Mouse (Mus musculus) ES-Bruce4 (cell line): ENCODE data around the gene Cdh11. TPM values are rescaled to one million over a fixed set of nuclear protein-coding genes. Genes with fewer than 3 reads are reported as not detected.

Experiments used
- H3K27ac ChIP-seq: 2 replicates; pipeline ENCODE4 v1.5.1; 2012; ENCODE audit warnings: low read length, inconsistent platforms; ENCODE audit not compliant: insufficient read depth
- H3K27me3 ChIP-seq: 2 replicates; pipeline ENCODE4 v1.6.1; 2012; ENCODE audit warnings: mild to moderate bottlenecking, low read length, inconsistent platforms; ENCODE audit not compliant: control insufficient read depth, poor library complexity, insufficient read depth, severe bottlenecking
- H3K36me3 ChIP-seq: 2 replicates; pipeline ENCODE4 v1.6.1; 2012; ENCODE audit warnings: inconsistent platforms, mild to moderate bottlenecking, low read length, moderate library complexity; ENCODE audit not compliant: control insufficient read depth, poor library complexity, insufficient read depth, severe bottlenecking
- H3K4me1 ChIP-seq: one replicate; pipeline ENCODE4 v1.8.1; 2011; ENCODE audit warnings: low read length; ENCODE audit not compliant: control insufficient read depth, insufficient read depth
- H3K4me3 ChIP-seq: 2 replicates; pipeline ENCODE4 v1.5.1; 2011; ENCODE audit warnings: low read depth, mild to moderate bottlenecking, low read length
- H3K9ac ChIP-seq: 2 replicates; pipeline ENCODE4 v1.6.1; 2012; ENCODE audit warnings: low read depth, mild to moderate bottlenecking, inconsistent platforms; ENCODE audit not compliant: poor library complexity, severe bottlenecking
- H3K9me3 ChIP-seq: replicated peaks from 2 replicates; pipeline ENCODE4 v1.6.1; 2012; ENCODE audit warnings: mild to moderate bottlenecking, low read length, inconsistent platforms; ENCODE audit not compliant: control insufficient read depth, poor library complexity, insufficient read depth, severe bottlenecking
- CTCF ChIP-seq: IDR thresholded peaks from one replicate; pipeline ENCODE4 v1.8.1; 2011; ENCODE audit warnings: low read depth, low read length
- EP300 ChIP-seq: IDR thresholded peaks from 2 replicates; pipeline ENCODE4 v1.6.1; 2011; ENCODE audit warnings: low read depth, low read length; ENCODE audit not compliant: insufficient read depth
- POLR2A ChIP-seq: IDR thresholded peaks from one replicate; pipeline ENCODE4 v1.8.1; 2011; ENCODE audit warnings: low read length; ENCODE audit not compliant: insufficient read depth
- polyA plus RNA-seq: library from polyadenylated mRNA; stranded (reverse); fragments of >200 nt; gene quantifications from 2 replicates; pipeline ENCODE4 v1.2.4, GENCODE M21; 2011; ENCODE audit warnings: low read depth; ENCODE audit not compliant: missing spikeins, insufficient read depth, insufficient read length

The Cdh11 gene
- 0.84 and 1.1 TPM in 2 replicates for polyA plus RNA-seq

DNA sequence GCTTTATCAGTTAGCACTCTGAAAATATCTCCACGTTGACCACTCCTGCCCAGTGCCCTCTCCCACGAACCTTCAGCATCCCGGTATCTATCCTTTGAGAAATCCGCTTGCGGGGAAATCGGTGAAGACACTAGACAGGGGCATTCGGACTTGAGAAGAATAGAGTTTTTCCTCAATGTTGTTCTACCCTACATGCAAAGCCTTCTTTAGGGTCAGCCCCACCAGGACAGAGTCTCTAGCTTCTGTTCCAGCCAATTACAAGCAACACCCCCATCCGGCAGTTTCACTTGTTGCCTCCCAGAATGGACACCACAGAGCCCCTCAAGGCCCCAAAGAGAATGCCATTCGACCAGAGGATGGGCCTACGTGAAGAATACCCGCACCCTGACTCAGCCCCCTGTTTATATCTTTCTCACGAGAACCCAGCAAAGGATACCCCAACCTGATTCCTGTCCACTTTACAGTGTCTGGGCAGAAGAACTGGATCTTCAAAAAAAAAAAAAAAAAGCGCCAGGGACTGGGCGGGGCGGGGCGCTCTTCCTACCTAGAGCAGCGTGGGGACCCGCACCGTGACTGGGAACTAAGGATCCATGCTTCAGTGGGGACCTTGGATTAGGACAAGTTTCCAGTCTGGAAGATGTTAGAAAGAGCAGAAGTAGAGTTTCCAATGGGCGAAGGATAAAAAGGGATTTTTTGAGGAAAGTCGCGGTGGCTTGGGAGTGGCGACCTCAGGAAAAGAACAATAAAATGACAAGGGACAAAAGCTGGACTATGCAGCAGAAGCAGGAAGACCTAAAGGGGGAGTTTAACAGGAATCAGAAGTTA is at the start of gene Cdh11:
Cdh11 (minus strand) TSS at position 51 of the 825 bp plus-strand sequence.
- H3K9me3 ChIP-seq, result no peaks in the 10 kb centered on the region
- no peak within 1 kb of the TSS for H3K27ac ChIP-seq
- no peaks in the 10 kb centered on the region for H3K36me3 ChIP-seq
- TF ChIP-seq POLR2A (no peak), CTCF (no peak), EP300 (no peak)
- H3K4me1 ChIP-seq, result no peaks in the 10 kb centered on the region
- H3K4me3 ChIP-seq, result peak within 1 kb of the TSS; percentile 50
- peak within 1 kb of the TSS; percentile 23 for H3K9ac ChIP-seq
- H3K27me3 ChIP-seq, result peaks cover 39% of the 10 kb centered on the region

DNA sequence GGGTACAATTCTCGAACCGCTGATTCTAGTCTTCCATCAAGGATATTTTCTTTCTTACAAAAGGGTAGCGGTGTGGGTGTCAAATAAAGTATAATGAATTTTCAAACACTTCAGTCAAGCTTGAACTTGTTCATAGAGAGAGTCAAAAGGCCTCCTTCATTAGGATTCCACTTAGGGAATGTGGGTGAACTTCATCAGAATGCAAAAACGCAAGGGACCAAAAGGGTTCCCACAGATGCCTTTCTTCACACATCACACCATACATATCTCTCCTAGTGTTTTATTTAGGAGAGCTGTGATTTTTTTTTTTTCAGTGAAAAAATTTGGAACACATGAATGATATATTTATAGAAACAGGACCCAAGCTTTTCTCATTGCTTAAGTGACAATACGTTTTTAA is 28.5 kb upstream of the Cdh11 start:
- Histone ChIP-seq H3K9ac (no peak overlapping the region), H3K27ac (no peak overlapping the region), H3K27me3 (no peaks in the 10 kb centered on the region), H3K4me1 (no peaks in the 10 kb centered on the region), H3K4me3 (no peak overlapping the region), H3K36me3 (no peaks in the 10 kb centered on the region), H3K9me3 (no peaks in the 10 kb centered on the region)
- TF ChIP-seq EP300 (no peak), CTCF (no peak), POLR2A (no peak)

DNA sequence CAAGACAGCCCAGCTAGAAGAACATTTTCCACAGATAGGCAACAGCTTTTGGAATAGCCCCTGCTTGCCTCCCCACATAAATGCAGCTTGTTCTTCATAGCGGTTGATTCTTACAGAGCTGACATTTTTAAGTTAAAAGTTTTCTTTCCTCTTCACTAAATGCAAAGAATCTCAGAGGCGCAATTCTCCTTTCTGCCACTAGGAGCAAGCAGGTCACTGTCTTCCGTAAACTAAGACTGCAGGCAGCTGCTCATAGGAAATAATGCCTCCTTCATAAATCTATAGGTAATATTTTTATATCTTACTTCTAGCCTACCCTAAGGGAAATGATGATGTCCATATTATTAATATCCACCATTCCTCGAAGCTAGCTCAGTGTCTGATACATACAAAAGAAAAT is 4.9 kb upstream of the Cdh11 start:
- Histone ChIP-seq H3K4me3 (no peak overlapping the region), H3K9ac (no peak overlapping the region), H3K27me3 (peaks cover 13% of the 10 kb centered on the region), H3K9me3 (no peaks in the 10 kb centered on the region), H3K36me3 (no peaks in the 10 kb centered on the region), H3K4me1 (no peaks in the 10 kb centered on the region), H3K27ac (no peak overlapping the region)
- TF ChIP-seq EP300 (no peak), CTCF (no peak), POLR2A (no peak)

DNA sequence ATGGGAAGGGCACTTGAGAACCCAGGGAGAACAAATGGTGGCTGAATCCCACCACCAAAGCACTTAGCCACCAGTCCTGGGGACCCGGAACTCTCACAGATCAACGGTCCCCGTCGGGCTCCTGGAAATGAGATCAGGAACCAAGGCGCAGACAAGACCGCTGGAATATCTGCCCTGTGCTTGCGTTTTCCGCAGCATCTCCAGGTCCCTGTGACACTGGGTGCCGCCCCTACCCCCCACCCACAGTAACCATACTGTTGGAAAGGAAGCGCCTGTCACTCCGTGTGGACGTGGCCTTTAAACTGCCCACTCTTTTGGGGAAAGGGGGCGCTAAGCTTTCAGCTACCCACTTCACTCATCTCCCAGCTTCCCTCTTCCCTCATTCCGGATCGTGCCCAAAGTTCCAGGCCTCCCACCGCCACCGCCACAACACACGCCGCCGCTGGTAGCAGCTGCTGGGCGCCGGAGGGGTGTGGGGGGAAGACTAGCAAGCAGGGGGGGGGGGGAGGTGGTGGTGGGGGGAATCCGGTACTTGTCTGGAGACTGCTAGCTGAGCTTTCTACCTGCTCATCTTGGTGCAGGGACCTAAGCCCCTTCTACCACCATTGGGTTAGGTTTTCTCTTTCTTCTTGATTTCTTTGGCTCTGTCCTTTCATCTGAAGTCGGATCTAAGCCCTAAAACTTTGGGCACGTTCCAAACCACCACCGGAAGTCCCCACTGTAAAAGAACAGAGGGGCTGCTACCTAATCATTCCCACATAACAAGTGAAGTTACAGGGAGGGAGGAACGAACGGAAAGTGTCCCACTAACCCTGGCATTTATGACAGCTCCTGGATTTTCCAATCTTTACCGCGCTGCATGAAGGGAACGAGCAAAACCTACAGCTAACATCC is 1.3 kb upstream of the Cdh11 start:
- H3K27ac ChIP-seq, result no peak overlapping the region
- H3K4me3 ChIP-seq, result 0 out of 2 replicates have a peak overlapping the region, but pooled peaks have one; percentile 1
- H3K36me3 ChIP-seq, result no peaks in the 10 kb centered on the region
- no peak overlapping the region for H3K9ac ChIP-seq
- H3K4me1 ChIP-seq, result no peaks in the 10 kb centered on the region
- TF ChIP-seq EP300 (no peak), CTCF (no peak), POLR2A (no peak)
- H3K9me3 ChIP-seq, result no peaks in the 10 kb centered on the region
- peaks cover 39% of the 10 kb centered on the region for H3K27me3 ChIP-seq

DNA sequence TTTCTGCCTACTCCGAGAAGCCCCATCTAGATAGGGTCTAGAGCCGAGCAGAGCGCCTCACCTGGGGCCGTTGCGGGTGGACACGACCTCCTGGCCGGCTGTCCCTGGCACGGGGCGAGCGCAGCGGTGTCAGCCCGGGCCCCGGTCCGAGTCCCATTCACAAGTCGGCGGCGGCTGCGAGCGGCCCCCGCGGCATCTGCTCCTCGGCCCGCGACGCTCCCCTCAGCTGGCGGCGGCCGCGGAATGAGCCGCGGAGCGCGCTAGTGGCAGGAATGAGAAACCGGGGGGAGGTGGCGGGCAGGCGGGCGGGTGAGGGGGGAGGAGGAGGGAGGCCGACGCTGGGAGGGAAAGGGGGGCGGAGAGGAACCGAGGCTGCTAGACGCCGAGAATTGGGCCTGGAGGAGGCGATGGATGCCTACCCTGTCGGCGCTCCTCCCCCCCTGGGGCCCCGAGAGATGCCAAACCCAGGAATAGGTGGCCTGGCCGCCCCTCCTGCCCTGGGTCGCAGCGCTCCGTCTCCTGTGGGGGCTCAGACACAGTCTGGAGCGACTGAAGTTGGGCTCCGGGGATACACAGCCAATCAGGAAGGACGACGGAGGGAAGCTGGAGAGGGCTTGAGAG is 497 bp downstream of the Cdh11 start:
- no peaks in the 10 kb centered on the region for H3K4me1 ChIP-seq
- TF ChIP-seq POLR2A, result no peak
- peak overlapping the region; percentile 23 for H3K9ac ChIP-seq
- H3K27me3 ChIP-seq, result peaks cover 39% of the 10 kb centered on the region
- H3K36me3 ChIP-seq, result no peaks in the 10 kb centered on the region
- H3K4me3 ChIP-seq, result peak overlapping the region; percentile 50
- H3K27ac ChIP-seq, result no peak overlapping the region
- H3K9me3 ChIP-seq, result no peaks in the 10 kb centered on the region
